Mouse (Mus musculus) megakaryocyte, adult 5-6 weeks (primary cell): ENCODE results near the gene Dctd. TPM values are rescaled to one million over a fixed set of nuclear protein-coding genes. Genes with fewer than 3 reads are reported as not detected.
A peak's percentile ranks its signal among the peaks of the same experiment; 100 is the strongest.

Experiments used
- ATAC-seq: 2 replicates; pipeline ENCODE4 v1.8.0; 2016; ENCODE audit warnings: mild to moderate bottlenecking, inconsistent platforms; ENCODE audit not compliant: poor library complexity, severe bottlenecking
- total RNA-seq, 2 experiments: library from RNA; stranded (forward) in 1 of 2; stranded (reverse) in 1 of 2; fragments of 153-499, 151-499 nt in 1 of 2; fragments of 221-1000, 200-1000 nt in 1 of 2; gene quantifications; 2 replicates each; pipeline versions ENCODE4 v1.2.3 to v1.2.4; 2015 to 2017

Gene Dctd
- total RNA-seq (2015), result 3.7 and 5.1 TPM in 2 replicates
- 2.8 and 3.3 TPM in 2 replicates for total RNA-seq (2017)

DNA sequence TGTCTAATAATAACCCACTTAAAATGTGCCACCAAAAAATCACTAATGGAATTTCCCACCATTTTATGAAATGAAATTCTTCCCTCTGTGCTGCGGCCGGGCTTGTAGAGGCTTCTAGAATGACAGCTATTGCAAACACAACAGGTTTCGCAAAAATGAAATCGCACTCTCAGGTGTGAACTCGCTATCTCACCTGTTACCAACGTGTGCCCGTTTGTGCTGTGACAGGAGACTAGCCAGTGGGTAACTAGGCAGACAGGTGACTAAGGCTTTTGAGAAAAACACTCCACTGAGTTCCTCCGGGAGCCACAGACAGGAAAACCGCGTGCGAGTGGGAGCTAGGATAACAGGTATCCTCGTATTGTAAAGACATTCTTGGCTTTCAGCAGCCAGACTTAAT lies at the start of gene Dctd:
Gene Dctd (plus strand): TSS at position 301 of the 400 bp plus-strand sequence.
- ATAC-seq, result no peak

GRCm38 (mm10) chr8:48053611-48054010 lies 45.3 kb upstream of the Dctd start:
- ATAC-seq, result no peak

DNA sequence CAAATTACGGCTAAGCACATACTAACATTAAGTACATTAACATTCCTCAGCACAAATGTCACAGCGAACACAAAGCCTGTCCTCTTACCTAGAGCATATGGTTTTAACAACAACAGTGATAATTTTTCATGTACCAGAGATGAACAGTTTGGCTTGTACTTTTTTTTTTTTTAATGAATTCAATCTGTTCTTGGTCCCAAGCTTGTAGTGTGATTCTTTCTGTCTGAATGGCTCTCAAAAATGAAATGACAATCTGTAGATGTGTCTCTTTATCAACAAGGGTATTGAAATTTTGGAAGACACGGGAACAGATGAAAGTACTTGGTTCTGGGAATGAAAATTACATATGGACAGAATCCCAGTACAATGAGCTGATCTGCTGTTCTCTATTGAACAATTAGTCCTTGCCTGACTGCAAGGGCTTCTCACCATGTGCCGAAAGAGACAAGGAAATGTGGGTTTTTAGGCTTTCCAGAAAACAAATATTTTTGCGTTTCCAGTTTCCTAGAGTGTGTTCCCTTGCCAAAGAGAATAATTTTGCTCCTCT lies 35.3 kb upstream of the Dctd start:
- no peak for ATAC-seq

- no peak for ATAC-seq
Observed at GRCm38 (mm10) chr8:48074149-48074548, 24.7 kb upstream of the Dctd start.

- no peak for ATAC-seq
Observed at GRCm38 (mm10) chr8:48082343-48082742, 16.5 kb upstream of the Dctd start.

GRCm38 (mm10) chr8:48090661-48091060 lies 8.2 kb upstream of the Dctd start:
- ATAC-seq, result no peak

- ATAC-seq, result no peak
Observed at GRCm38 (mm10) chr8:48095378-48095777, 3.5 kb upstream of the Dctd start.

GRCm38 (mm10) chr8:48097131-48097794 lies 1.6 kb upstream of the Dctd start:
- ATAC-seq, result no peak

GRCm38 (mm10) chr8:48098081-48098639 lies 732 bp upstream of the Dctd start:
- no peak for ATAC-seq

DNA sequence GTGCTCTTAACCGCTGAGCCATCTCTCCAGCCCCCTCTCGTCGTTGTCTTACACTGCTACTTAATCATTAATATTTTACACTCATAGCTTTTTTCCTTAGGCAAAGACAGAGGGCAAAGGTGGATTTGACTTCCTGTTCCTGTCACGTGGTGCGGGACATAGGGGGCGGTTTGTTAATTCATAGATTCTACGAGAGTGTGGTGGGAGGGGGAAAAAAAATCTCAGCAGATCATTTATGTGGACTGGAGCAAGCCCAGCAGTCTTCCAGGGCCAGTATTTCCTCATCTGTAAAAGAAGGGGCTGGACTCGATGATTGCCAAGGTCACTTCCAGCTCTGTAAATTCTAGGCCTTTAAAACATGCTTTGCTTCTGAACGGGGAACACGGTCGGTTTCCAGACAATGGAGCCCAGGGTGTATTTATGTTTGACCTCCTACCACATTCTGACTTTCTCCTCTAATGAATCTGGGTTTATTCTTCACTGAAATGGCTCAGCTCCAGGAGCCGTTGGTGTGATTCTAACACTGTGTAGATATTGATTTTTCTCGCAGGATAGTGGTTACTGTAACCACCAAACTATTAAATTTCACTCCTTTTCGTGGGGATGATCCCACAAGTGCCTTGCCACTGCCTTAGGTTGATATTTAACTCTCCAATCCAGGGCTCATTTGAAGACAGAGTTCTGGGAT lies 1.4 kb downstream of the Dctd start:
- ATAC-seq, result no peak

GRCm38 (mm10) chr8:48109373-48109855 lies 10.5 kb downstream of the Dctd start:
- ATAC-seq, result peak; percentile 14; the same call in 1 of the 2 replicates

DNA sequence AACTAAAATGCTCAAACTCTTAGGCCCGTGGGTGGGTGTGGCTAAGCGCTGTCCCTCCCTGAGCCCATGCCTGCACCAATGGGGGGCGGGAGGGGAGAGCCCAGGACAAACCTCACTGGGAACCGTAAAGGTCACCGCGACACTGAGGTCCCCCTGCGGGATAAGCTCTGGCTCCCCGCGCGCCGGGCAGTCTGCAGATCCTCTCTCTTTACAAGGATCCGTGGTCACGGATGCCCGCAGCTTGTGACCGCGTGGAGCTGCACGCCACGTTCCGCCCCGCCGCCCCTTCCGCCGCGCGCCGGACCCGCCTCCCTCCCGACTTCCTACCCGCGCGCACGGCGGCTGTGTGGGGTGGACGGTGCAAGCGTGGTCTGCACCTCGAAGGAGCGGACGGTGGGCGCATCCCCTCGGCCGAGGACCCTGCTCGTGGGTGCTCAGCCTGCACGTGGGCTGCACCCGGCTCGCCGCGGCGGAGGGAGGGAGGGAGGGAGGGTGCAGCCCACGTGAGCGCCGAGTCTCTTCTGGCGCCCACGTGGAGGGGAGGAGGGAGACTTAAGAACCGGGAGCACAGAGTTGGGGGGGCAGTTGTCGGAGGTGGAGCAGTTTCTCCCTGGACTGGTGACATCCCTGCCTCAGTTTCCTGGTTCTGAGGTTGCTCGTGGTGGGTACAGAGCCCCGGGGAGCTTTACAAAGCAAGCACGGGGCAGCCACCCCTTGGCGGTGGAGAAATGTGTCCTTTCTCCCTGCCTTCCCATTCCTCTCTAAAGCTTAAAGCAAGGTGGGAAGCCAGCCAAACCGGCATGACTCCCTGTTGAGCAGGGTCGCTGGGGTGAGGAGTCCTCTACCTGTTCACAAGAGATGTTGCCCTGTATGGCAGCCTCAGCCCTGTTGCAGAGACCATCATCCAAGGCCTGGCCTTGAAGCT lies 11.2 kb downstream of the Dctd start:
- ATAC-seq, result peak; percentile 92

DNA sequence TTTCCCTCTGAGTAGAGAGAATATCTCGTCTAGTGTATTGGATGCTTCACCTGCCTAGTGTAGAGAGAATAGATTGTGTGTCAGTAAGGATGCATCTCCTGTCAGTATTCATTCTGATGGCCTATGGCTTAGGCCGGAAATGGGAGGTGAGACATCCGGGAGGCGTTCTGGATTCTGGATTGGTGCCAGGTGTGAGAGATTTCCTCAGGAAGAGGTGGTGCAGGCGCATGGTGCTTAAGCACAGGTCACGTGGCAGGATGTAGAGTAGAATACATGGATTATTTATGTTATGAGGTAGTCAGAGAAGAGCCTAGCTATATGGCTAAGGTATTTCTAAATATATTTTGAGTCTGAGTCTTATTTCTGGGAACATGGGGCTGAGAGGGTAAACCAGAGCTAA lies 15.7 kb downstream of the Dctd start:
- no peak for ATAC-seq

DNA sequence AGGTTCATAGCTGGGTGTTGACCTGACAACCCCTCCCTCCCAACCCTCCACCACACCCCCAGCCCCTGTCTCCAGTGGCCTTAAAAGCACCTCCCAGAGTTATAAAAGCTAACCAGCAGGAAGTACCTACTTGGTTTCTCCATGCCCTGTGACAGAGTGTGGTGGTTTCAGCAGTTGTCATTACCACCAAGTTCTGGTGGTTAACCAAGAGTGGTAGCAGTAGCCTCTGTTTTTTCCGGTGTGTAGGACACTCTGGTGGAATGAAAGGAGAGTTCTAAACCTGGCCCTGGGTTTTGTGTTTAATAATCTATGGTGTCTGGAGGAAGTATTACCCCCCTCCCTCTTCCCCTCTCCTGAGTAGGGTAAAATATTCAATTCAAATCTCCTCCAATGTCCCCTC lies 24.1 kb downstream of the Dctd start:
- no peak for ATAC-seq

- ATAC-seq, result no peak
Observed at GRCm38 (mm10) chr8:48124857-48125256, 26.0 kb downstream of the Dctd start.

GRCm38 (mm10) chr8:48126954-48127353 lies 28.1 kb downstream of the Dctd start:
- no peak for ATAC-seq

GRCm38 (mm10) chr8:48130266-48130665 lies 31.4 kb downstream of the Dctd start:
- ATAC-seq, result no peak

DNA sequence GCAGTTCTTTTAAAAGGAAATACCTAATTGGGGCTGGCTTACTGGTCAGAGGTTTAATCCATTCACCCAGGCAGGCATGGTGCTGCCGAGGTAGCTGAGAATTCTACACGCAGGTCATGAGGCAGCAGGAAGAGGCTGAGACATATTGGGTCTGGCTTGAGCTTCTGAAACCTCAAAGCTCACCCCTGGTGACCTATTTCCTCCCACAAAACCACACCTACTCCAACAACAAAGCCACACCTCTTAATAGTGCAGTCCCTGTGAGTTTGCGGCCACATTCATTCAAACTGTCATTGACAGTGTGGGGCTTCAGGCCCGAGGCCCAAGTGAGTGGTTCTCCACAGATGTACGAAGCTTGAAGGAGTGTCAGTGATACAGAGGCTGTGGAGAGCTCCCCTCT lies 34.4 kb downstream of the Dctd start:
- ATAC-seq, result no peak

- no peak for ATAC-seq
Observed at GRCm38 (mm10) chr8:48136804-48137650, 38.1 kb downstream of the Dctd start.

GRCm38 (mm10) chr8:48137651-48137937 lies 38.7 kb downstream of the Dctd start:
- ATAC-seq, result no peak
